Mouse (Mus musculus): ENCODE results near the gene Arhgap22.

- no peak for TF ChIP-seq MAX (IDR thresholded peaks at IDR 0.05; ENCODE audit: low read length)
- no peak for TF ChIP-seq ZC3H11A (IDR thresholded peaks at IDR 0.05; ENCODE audit: low read depth, low read length)
Measured at GRCm38 (mm10) chr14:33305645-33306281, 91.9 kb downstream of the Arhgap22 start.

All from CH12.LX (cell line).